Mouse (Mus musculus): ENCODE measurements around the gene Cenpf.

GRCm38 (mm10) chr1:189597096-189597495, 90.8 kb downstream of the Cenpf start:
- TF ChIP-seq EP300 (IDR thresholded peaks at IDR 0.05; ENCODE audit: insufficient read depth, low read depth, low read length) (no peak), POLR2A (IDR thresholded peaks at IDR 0.05; ENCODE audit: insufficient read depth, low read length) (no peak)

Measured in ES-Bruce4 (cell line).